Mouse (Mus musculus): ENCODE results near the gene Clcn3.

Gene Clcn3

GRCm38 (mm10) chr8:60951757-60952156, 31.3 kb downstream of the Clcn3 start:
- DNase-seq (ENCODE audit: low spot score): no peak

- DNase-seq (ENCODE audit: low spot score): no peak
These were observed 31.8 kb downstream of the Clcn3 start for GRCm38 (mm10) chr8:60951271-60951670.

GRCm38 (mm10) chr8:60949859-60950258, 33.2 kb downstream of the Clcn3 start:
- DNase-seq (ENCODE audit: low spot score): no peak

DNA sequence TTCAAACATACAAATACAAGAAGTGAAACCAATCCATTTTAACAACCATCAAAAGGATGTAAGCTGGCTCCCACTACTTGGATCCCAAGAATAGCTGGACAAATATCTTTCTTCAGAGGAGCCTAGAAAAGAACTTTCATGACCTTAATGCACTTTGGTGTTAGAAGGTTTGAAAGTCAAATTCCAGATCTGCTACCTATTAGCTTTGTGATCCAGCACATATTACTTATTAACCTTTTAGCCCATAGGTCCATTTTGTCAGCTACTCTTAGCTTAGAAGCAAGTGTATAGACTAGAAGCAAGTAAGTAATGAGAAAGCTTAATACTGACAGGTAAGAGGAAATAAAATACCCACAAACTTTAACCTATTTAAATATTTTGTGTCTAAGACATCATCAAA, 35.6 kb downstream of the Clcn3 start:
- DNase-seq (ENCODE audit: low spot score): no peak

DNA sequence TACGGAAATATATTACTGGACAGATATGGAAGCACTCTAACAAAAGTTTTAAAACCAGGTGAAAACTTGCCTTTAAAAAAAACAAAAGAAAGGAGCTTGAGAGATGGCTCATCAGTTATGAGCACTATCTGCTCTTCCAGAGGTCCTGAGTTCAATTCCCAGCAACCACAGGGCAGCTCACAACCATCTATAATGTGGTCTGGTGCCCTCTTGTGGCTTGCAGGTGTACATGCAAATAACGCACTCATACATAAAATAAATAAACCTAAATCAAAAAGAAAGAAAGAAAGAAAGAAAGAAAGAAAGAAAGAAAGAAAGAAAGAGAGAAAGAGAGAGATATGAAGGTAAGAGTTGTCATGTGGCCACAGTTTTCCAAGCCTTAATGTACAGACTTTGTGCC, 40.2 kb downstream of the Clcn3 start:
- no peak for DNase-seq (ENCODE audit: low spot score)

DNA sequence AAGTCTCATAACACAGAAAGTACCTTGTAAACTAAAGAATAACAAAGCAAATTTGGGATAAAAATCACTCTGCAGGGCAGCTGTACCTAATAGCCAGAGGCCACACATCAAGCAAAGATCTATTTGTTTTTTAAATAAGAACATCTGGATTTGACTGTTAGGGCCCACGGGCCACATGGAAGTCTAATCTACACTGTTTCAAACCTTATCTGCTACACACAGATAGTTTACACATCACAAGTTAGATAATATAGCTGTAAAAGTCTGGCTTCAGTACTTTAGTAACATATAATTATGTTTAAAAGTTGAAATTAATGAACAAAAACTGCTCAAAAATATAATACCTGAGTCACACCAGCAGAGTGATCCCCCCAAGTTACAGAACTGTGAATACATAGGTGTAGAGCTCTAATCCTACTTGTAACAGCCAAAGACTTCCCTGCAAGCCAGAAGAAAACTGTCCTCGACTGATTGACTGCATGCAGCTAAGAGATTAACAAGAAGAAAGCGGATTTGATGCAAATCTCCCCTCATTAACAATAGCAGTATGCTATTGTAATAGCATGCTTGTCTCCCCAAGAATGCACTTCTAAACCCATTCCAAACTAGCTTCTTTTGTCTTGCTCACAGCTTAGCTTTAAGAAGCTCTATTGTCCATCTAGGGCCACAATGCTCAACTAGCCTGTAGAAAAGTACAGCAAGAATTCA, 44.2 kb downstream of the Clcn3 start:
- DNase-seq (ENCODE audit: low spot score): peak; percentile 54

DNA sequence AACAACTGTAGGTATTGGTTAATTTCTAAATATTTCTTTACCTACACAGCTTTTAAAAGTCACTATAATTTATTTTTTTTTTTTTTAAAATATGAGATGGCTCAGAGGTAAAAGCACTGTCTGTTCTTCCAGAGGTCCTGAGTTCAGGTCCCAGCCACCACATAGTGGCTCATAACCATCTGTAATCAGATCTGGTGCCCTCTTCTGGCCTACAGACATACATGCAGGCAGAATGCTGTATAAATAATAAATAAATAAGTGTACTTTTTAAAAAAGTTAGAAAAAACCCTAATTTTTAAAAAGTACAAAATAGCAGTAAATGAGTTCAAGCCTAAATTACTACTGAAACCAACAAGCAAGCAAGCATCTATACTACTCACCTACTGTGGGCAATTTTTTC, 49.5 kb downstream of the Clcn3 start:
- no peak for DNase-seq (ENCODE audit: low spot score)

DNA sequence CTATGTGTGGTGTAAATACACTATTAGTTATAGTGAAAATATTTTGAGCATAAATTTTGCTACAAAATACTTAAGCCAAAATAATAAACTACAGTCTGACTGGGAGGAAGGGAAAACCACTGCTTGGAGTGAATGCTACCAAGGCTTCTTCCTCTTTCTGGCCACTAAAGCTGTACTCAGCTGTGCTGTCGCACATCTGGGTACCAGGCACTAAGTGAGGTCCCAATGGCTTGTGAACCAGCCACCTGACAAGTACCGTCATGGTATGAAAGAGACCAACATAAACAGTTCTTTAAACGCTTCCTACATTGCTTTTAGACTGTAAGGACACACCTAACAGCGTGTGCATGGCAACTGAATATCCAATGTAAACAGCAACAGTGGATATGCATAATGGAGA, 62.9 kb downstream of the Clcn3 start:
- DNase-seq (ENCODE audit: low spot score): no peak

DNA sequence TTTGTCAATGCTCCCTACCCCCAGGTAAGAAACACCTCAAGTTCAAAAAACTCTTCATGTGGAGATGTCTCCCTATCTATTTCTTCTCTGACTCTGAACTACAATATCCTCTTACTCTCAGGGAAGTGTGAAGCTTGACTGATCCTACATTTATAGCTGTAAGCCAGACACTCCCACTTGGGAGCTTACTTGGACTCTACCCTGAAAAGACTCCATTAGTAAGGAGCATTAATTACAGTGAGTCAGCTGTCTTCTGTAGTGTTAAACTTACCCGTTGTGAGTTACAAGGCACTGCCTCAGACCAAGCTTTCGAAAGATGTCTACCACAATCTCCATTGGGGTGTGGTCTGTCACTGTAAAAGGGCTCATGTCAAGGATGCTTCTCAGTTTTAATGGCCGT, 64.0 kb downstream of the Clcn3 start:
- no peak for DNase-seq (ENCODE audit: low spot score)

- no peak for DNase-seq (ENCODE audit: low spot score)
These were observed 70.5 kb downstream of the Clcn3 start for GRCm38 (mm10) chr8:60912554-60912953.

- no peak for DNase-seq (ENCODE audit: low spot score)
These were observed 71.0 kb downstream of the Clcn3 start for GRCm38 (mm10) chr8:60912081-60912480.

DNA sequence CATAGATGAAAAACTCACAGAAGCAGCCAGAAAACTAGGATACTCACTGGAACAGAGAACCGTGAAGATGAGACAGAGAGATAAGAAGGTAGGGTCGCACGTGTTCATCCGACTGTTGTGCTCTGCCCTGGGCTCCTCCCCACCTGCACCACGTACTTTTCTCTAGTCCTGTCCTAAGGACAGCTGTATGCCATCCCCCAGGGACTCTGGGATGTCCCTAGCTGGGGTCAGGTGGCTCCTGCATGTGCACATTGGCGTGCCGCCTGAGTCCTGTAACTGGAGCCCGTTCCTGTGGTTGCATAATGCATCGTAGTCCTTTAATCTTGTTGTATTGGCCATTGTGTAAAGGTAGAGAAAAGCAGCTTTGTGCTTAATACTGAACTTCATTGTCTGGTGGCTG, 83.0 kb downstream of the Clcn3 start:
- DNase-seq (ENCODE audit: low spot score): no peak

- DNase-seq (ENCODE audit: low spot score): no peak
These were observed 87.2 kb downstream of the Clcn3 start for GRCm38 (mm10) chr8:60895878-60896277.

DNA sequence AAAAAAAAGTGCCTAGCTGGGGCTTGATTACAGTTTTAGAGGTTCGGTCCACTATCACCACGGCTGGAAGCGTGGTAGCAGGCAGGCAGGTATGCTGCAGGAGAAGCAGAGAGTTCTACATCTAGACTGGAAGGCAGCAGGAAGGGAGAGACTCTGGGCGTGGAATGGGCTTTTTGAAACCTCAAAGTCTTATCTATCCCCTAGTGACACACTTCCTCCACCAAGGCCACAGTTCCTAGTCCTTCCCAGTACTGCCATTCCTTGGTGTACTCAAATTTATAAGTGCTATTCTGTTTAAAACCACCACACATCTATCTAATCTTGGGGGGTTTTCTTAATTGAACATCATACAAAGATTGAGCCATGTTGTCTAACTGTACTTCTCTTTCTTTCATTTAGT, 91.3 kb downstream of the Clcn3 start:
- no peak for DNase-seq (ENCODE audit: low spot score)

GRCm38 (mm10) chr8:60890520-60890874, 92.6 kb downstream of the Clcn3 start:
- DNase-seq (ENCODE audit: low spot score): no peak

GRCm38 (mm10) chr8:60889843-60890519, 93.1 kb downstream of the Clcn3 start, which contains the start of gene Hpf1:
Hpf1 (plus strand) TSS chr8:60890418.
- peak; percentile 98 for DNase-seq (ENCODE audit: low spot score)

- no peak for DNase-seq (ENCODE audit: low spot score)
These were observed 93.8 kb downstream of the Clcn3 start for GRCm38 (mm10) chr8:60889131-60889842.

GRCm38 (mm10) chr8:60886736-60887135, 96.4 kb downstream of the Clcn3 start:
- DNase-seq (ENCODE audit: low spot score): no peak

GRCm38 (mm10) chr8:60883419-60884137, 99.5 kb downstream of the Clcn3 start:
- no peak for DNase-seq (ENCODE audit: low spot score)

GRCm38 (mm10) chr8:60878617-60879016, 104.5 kb downstream of the Clcn3 start:
- no peak for DNase-seq (ENCODE audit: low spot score)

GRCm38 (mm10) chr8:60870231-60871193, 112.6 kb downstream of the Clcn3 start:
- no peak for DNase-seq (ENCODE audit: low spot score)
